Mouse (Mus musculus) hindbrain, embryonic 15.5 days (tissue): Measurements from ENCODE around the gene Bfsp1. TPM values are rescaled to one million over a fixed set of nuclear protein-coding genes. Genes with fewer than 3 reads are reported as not detected.

ENCODE experiments used
- ATAC-seq: fragments of 200-750 bp; cut with Nextera tagmentation; 2 replicates; pipeline ENCODE4 v1.8.0; 2017; ENCODE audit warnings: low read depth, moderate number of reproducible peaks, moderate TSS enrichment; ENCODE audit not compliant: low FRiP score
- H3K27ac ChIP-seq: fragments of 300-500 bp; sonication (generic); replicated peaks from 2 replicates; pipeline ENCODE4 v1.5.1; 2015; ENCODE audit warnings: mild to moderate bottlenecking, inconsistent platforms
- H3K27me3 ChIP-seq: fragments of 300-500 bp; sonication (generic); 2 replicates; pipeline ENCODE4 v1.6.1; 2015; ENCODE audit warnings: control low read depth, inconsistent platforms
- H3K36me3 ChIP-seq: fragments of 300-500 bp; sonication (generic); 2 replicates; pipeline ENCODE4 v1.6.1; 2015; ENCODE audit warnings: control low read depth, inconsistent platforms
- H3K4me1 ChIP-seq: fragments of 300-500 bp; sonication (generic); replicated peaks from 2 replicates; pipeline ENCODE4 v1.6.1; 2015; ENCODE audit warnings: control low read depth, inconsistent platforms
- H3K4me2 ChIP-seq: fragments of 300-500 bp; sonication (generic); 2 replicates; pipeline ENCODE4 v1.6.1; 2015; ENCODE audit warnings: moderate library complexity, mild to moderate bottlenecking, inconsistent platforms
- H3K4me3 ChIP-seq: fragments of 300-500 bp; sonication (generic); 2 replicates; pipeline ENCODE4 v1.5.1; 2015; ENCODE audit warnings: mild to moderate bottlenecking, inconsistent platforms
- H3K9ac ChIP-seq: fragments of 300-500 bp; sonication (generic); 2 replicates; pipeline ENCODE4 v1.6.1; 2015; ENCODE audit warnings: inconsistent platforms
- H3K9me3 ChIP-seq: fragments of 300-500 bp; sonication (generic); 2 replicates; pipeline ENCODE4 v1.6.1; 2016; ENCODE audit warnings: control low read depth, inconsistent platforms
- WGBS: fragments of 180-500 bp; shearing (Covaris S2); methylation state at CpG from one replicate; pipeline ENCODE4 v1.1.7; 2015; 5-methylcytosine and 5-hydroxymethylcytosine counted together
- polyA plus RNA-seq: library from polyadenylated mRNA; unstranded; fragments of >200 nt; fragmentation: Nextera tagmentation; extraction: Ambion mirVana; gene quantifications from 2 replicates; pipeline ENCODE4 v1.2.1, GENCODE M21; 2015

Gene Bfsp1
- polyA plus RNA-seq, 1 experiment from 2014 or later = 2.1 TPM

DNA sequence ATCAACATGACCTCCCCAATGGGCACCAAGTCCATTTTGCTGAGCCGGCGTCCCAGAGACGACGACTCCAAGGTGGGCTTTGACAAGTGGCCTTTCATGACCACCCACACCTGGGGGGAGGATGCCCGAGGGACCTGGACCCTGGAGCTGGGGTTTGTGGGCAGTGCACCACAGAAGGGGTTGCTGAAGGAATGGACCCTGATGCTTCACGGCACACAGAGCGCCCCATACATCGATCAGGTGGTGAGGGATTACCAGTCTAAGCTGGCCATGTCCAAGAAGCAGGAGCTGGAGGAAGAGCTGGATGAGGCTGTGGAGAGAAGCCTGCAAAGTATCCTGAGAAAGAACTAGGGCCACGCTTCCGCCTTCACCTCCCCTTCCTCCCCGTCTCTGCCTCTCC lies 49.5 kb downstream of the Bfsp1 start:
- H3K27me3 ChIP-seq = no peaks in the 10 kb centered on the region
- no peak for ATAC-seq
- no peaks in the 10 kb centered on the region for H3K36me3 ChIP-seq
- H3K4me1 ChIP-seq = no peaks in the 10 kb centered on the region
- no peak overlapping the region for H3K9ac ChIP-seq
- no peak overlapping the region for H3K27ac ChIP-seq
- WGBS = 93% methylated on average over 11 of the region's 11 CpGs
- H3K4me3 ChIP-seq = no peak overlapping the region
- no peak overlapping the region for H3K4me2 ChIP-seq
- no peaks in the 10 kb centered on the region for H3K9me3 ChIP-seq

DNA sequence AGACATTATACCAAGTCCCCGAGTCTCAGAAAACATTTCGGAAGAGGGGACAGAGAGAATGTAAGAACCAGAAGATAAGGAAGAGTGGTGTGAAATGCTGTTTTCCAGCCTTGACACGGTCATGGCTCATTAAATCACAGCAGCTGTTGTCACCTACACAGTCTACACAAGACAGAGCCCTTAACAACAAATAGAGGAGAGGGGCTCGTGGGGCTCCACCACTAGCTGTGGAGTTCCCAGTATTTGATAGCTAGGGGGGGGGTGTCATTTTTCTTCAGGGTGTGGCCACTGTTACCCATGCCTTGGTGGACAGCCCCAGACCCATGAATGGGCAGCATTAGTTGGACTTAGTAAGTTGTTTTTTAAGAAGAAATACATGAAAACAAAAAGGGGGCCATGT lies 50.7 kb downstream of the Bfsp1 start:
- no peak for ATAC-seq

DNA sequence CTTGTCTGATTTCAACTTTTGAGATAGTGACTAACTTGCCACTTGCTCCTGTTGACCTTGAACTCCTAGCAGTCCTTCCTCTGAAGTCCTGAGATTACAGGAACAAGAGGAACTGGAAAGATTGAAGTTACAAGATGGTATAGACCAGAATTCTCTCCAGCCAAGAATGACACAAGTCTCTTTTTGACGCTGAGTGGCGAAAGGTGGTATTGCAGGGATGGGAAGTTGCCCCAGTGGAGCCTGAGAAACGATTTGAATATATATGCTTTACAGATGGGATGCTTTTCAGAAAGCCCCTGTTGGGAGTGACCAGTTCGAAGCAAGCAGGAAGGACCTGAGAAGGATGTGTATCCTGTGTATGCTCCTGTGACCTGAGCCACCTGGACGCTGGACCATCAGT lies 54.2 kb downstream of the Bfsp1 start:
- Histone ChIP-seq H3K4me2 (no peak overlapping the region), H3K4me3 (no peak overlapping the region), H3K36me3 (no peaks in the 10 kb centered on the region), H3K27me3 (no peaks in the 10 kb centered on the region), H3K9me3 (no peaks in the 10 kb centered on the region), H3K27ac (no peak overlapping the region), H3K9ac (no peak overlapping the region), H3K4me1 (no peaks in the 10 kb centered on the region; the same call in 1 of the 2 replicates)
- no peak for ATAC-seq
- 72% methylated on average over 5 of the region's 5 CpGs for WGBS

More for the DNA sequence above, 50.7 kb downstream of the Bfsp1 start:
- no peaks in the 10 kb centered on the region for H3K27me3 ChIP-seq
- no peak overlapping the region for H3K9ac ChIP-seq
- no peak overlapping the region for H3K4me3 ChIP-seq
- no peaks in the 10 kb centered on the region for H3K4me1 ChIP-seq
- H3K9me3 ChIP-seq = no peaks in the 10 kb centered on the region
- no peak overlapping the region for H3K27ac ChIP-seq
- no peak overlapping the region for H3K4me2 ChIP-seq
- 59% methylated on average over 4 of the region's 4 CpGs for WGBS
- no peaks in the 10 kb centered on the region for H3K36me3 ChIP-seq

DNA sequence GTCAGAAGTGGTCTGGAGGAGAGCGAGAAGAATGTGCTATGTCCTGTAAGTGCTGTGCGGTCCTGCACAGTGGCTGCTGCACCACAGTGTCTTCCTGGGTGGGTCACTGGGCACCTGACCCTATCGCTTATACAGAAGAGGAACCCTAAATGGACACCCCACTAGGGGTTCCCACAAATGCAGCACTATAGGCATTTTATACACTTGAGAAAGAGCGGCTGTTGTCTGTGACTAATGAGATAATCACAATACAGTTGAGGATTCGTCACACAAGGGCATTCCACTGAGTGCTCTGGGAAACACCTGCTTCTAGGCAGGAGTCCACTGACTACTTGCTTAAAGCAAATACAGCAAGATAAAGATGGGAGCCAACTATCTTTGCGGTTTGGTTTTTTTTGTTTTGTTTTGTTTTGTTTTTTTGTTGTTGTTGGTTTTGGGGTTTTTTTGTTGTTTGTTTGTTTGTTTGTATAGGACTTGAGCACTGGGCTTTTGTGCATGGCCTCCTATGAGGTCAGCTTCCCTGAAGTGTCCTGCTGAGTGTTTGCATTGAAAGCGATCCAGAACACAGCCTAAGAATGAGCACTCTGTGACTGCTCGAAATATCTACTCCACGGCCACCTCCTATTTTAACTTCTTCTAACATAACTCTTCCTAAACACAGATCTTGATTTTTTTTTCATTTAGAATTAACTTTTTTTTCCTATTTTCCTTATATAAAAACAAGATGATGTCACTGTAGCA lies 55.9 kb downstream of the Bfsp1 start:
- ATAC-seq = no peak
- Histone ChIP-seq H3K27me3 (no peaks in the 10 kb centered on the region), H3K9ac (no peak overlapping the region), H3K9me3 (no peaks in the 10 kb centered on the region), H3K27ac (no peak overlapping the region), H3K4me2 (no peak overlapping the region), H3K36me3 (no peaks in the 10 kb centered on the region), H3K4me1 (no peaks in the 10 kb centered on the region; the same call in 1 of the 2 replicates), H3K4me3 (no peak overlapping the region)
- WGBS = 50% methylated on average over 9 of the region's 9 CpGs

DNA sequence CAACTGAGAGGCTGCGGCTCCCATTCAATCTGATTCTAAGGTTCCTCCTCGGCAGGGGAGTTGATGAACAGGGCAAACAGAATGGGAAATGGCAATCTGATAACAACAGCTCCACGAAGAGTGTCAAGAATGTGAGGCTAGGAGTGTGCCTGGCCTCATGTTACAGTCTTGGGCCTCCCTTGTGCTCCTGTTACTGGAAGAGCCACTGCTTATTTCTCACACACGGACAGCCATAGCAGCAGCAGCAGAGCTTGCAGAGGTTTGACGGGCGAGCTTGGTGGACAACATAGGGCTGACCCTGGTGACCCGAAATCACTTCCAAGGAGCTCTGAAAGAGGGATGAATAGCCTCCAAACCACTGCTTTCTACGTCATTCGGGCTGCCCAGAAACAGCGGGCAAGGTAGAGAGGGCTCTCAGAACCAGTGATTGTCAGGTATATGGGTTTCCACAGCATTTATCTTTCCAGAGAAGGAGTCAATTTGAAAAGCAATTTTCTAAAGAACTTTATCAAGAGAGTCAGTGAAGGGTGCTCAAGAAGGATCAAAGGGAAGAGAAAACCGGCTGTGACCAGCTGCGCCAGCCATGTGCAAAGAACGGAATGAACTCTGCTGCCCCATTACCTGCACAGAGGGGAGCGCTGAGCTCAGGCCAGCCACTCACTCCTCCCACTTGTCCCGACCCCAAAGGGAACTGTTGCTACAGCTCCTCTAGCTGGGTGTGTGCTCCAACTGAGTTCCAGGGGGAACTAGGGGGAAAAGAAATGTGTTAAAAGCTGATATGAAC lies 56.6 kb downstream of the Bfsp1 start:
- no peaks in the 10 kb centered on the region; the same call in 1 of the 2 replicates for H3K4me1 ChIP-seq
- no peaks in the 10 kb centered on the region for H3K36me3 ChIP-seq
- H3K4me3 ChIP-seq = no peak overlapping the region
- H3K27ac ChIP-seq = no peak overlapping the region
- no peak overlapping the region for H3K4me2 ChIP-seq
- WGBS = 63% methylated on average over 15 of the region's 15 CpGs
- no peak for ATAC-seq
- H3K9me3 ChIP-seq = no peaks in the 10 kb centered on the region
- no peak overlapping the region for H3K9ac ChIP-seq
- H3K27me3 ChIP-seq = no peaks in the 10 kb centered on the region

DNA sequence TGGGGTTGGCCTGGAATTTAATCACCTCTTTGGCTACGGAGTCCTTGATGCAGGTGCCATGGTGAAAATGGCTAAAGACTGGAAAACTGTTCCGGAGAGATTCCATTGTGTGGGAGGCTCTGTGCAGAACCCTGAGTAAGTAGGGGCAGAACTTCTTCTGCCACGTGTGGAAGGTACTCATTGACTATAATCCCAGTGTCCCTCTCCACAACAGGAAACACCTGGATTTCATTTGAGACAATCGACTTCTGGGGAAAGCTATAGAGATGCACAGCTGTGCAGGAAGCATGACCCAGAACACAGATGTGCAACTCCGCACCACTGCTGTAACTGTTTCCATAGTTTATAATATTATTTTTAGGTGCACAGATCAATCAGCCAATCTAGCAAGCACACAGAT lies 61.9 kb downstream of the Bfsp1 start:
- H3K36me3 ChIP-seq = no peaks in the 10 kb centered on the region
- no peaks in the 10 kb centered on the region for H3K4me1 ChIP-seq
- H3K4me2 ChIP-seq = no peak overlapping the region
- no peaks in the 10 kb centered on the region for H3K27me3 ChIP-seq
- no peaks in the 10 kb centered on the region for H3K9me3 ChIP-seq
- H3K9ac ChIP-seq = no peak overlapping the region
- WGBS = 88% methylated on average over 5 of the region's 5 CpGs
- ATAC-seq = no peak
- no peak overlapping the region for H3K4me3 ChIP-seq
- H3K27ac ChIP-seq = no peak overlapping the region

DNA sequence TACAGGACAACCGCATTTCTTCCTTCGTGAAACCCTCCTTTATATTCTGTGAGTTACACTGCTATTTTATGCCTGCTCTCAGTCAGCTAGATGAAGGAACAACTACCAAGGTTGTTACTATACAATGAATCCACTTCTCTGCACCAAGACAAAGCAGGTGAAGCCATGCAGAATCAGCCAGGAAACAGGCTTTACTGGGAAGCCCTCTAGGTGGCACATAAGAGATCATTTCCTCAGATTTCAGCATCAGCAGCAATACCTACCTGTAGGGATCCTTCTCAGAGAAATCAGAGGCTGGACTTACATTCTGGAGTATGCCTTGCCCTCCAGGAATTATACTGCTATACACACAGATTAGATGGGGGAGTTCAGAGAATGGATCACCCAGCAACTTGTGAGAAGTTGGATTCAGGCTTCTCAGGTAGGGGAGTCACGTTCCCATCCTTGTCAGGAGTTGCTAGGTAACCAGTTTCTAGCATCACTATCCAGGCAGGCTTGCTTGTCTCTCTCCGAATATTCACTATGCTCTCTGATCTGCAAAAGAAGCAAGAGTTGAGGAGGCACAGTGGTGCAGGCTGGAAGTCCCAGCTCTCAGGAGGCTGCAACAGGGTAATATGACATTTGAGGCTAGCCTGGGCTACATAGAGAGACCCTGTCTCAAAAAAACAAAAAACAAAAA lies 66.5 kb downstream of the Bfsp1 start:
- Histone ChIP-seq H3K4me3 (no peak overlapping the region), H3K9me3 (no peaks in the 10 kb centered on the region), H3K4me2 (no peak overlapping the region), H3K27me3 (no peaks in the 10 kb centered on the region), H3K27ac (no peak overlapping the region), H3K9ac (no peak overlapping the region), H3K4me1 (no peaks in the 10 kb centered on the region), H3K36me3 (0 out of 2 replicates have a peak, but pooled peaks cover 4% of the 10 kb centered on the region)
- no peak for ATAC-seq
- WGBS = 74% methylated on average over 4 of the region's 4 CpGs

DNA sequence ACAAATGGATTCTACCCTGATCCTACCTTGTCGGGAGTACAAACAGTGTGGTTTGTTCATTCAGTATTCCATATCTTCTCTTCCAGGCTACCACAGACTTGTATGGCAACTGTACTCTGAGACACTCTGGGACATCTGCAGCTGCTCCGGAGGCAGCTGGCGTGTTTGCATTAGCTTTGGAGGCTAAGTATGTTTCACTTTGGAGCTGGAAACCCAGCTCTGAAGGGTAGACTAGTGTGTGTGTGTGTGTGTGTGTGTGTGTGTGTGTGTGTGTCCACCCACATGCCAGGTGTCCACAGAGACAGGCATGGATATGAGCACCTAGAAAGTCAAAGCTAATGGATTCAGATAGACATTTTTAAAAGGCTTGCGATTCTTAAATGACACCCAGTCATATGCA lies 67.1 kb downstream of the Bfsp1 start:
- no peaks in the 10 kb centered on the region for H3K4me1 ChIP-seq
- no peak overlapping the region for H3K27ac ChIP-seq
- no peak overlapping the region for H3K4me2 ChIP-seq
- ATAC-seq = no peak
- no peaks in the 10 kb centered on the region for H3K9me3 ChIP-seq
- H3K4me3 ChIP-seq = no peak overlapping the region
- H3K27me3 ChIP-seq = no peaks in the 10 kb centered on the region
- no peak overlapping the region for H3K9ac ChIP-seq
- H3K36me3 ChIP-seq = 0 out of 2 replicates have a peak, but pooled peaks cover 4% of the 10 kb centered on the region
- 91% methylated on average over 4 of the region's 4 CpGs for WGBS

DNA sequence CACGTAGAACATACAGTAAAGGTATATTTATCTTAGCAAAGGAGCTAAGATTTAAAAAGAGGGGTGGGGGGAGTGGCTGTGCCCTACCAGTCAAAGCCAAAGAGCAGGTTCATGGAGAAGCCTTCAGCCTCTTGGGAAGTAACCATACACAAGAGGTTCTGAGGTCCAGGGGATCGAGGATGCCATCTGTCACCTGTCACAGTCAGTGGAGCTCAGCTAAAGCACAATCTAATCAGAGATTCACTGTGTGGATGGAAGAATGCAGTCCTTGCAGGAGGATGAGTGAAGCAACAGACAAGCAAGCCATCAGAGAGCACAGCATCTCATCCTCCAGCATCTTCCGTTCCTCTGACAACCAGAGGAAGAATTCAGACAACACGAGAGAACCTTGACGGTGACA lies 73.1 kb downstream of the Bfsp1 start:
- Histone ChIP-seq H3K4me1 (no peaks in the 10 kb centered on the region), H3K27ac (no peak overlapping the region), H3K27me3 (no peaks in the 10 kb centered on the region), H3K36me3 (peaks cover 6% of the 10 kb centered on the region; the same call in 1 of the 2 replicates), H3K9me3 (no peaks in the 10 kb centered on the region), H3K4me3 (no peak overlapping the region), H3K9ac (no peak overlapping the region), H3K4me2 (no peak overlapping the region)
- WGBS = 75% methylated on average over 5 of the region's 5 CpGs
- no peak for ATAC-seq

DNA sequence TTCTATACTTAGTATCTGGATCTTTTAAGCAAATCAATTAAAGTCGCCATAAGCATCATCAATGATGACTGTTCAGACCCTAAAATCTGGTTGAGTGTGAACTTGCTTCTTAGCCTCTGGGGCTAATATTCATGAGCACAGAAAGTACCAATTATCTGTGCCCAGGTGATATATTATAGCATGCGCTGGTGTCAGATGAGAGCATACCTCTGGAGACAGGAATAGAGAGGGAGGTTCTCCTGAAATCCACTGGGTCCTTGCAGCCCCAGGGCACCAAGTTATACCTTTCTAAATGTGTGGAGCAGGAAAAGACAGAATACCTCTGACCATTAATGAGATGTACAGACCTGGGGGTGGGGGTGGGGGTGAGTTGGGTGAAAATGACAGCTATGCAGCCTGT lies 82.7 kb downstream of the Bfsp1 start:
- Histone ChIP-seq H3K36me3 (peaks cover 2% of the 10 kb centered on the region; the same call in 1 of the 2 replicates), H3K4me3 (no peak overlapping the region), H3K4me2 (no peak overlapping the region), H3K4me1 (no peaks in the 10 kb centered on the region), H3K27ac (no peak overlapping the region), H3K9ac (no peak overlapping the region), H3K27me3 (no peaks in the 10 kb centered on the region), H3K9me3 (no peaks in the 10 kb centered on the region)
- 86% methylated on average over 2 of the region's 2 CpGs for WGBS
- no peak for ATAC-seq
